Comparison of ENCODE assay signal across 22 mouse cellular contexts in the genomic region with DNA sequence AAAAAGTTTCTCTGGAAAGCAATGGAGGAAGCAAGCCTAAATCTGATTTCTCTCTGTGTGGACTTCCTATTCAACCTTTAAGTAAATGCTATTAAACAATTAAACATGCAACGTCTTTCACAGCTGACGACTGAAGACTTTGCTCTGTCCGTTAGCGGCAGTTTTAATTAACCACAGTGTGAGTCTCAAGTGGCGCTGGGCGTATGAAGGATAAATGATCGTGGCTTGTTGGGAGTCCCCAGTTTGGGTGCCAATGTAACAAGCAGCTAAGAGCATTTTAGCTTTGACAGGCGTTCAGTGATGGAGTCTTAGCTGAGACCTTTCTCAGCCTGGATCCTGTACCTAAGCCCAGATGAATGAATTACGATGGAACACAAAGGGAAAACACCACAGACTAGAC. TPM values are rescaled to one million over a fixed set of nuclear protein-coding genes. Genes with fewer than 3 reads are reported as not detected.
DNase-seq lines count a peak whose midpoint lies in the region; ATAC-seq lines count a peak whose summit lies in the region.
"Had no signal": no experiment of that assay in that cellular context is flagged by ENCODE, and none has a peak within 500 bp of the region (broad histone marks: within the 10 kb centered on the region; RNA-seq: fewer than 3 reads in every experiment).

No protein-coding gene starts in this region.

- no peaks in the 10 kb centered on the region for H3K36me3 ChIP-seq in midbrain, embryonic 10.5 days
- H3K36me3 ChIP-seq in midbrain, embryonic 13.5 days = no peaks in the 10 kb centered on the region
- H3K36me3 ChIP-seq in forebrain, embryonic 15.5 days = no peaks in the 10 kb centered on the region
- H3K36me3 ChIP-seq: embryonic facial prominence, embryonic 13.5 days; heart, embryonic 10.5 days had no signal

- 54% methylated on average over 9 of the region's 9 CpGs for WGBS in midbrain, embryonic 10.5 days
- 35% methylated on average over 9 of the region's 9 CpGs for WGBS in midbrain, embryonic 13.5 days
- WGBS in forebrain, embryonic 15.5 days = 6% methylated on average over 9 of the region's 9 CpGs

- intact Hi-C loops in heart, postnatal 25 days (cut with DNase I) = no loop called here

- no peaks in the 10 kb centered on the region for H3K9me3 ChIP-seq in midbrain, embryonic 10.5 days (replicated peaks)
- H3K9me3 ChIP-seq in midbrain, embryonic 13.5 days = no peaks in the 10 kb centered on the region
- no peaks in the 10 kb centered on the region for H3K9me3 ChIP-seq in forebrain, embryonic 15.5 days
- H3K9me3 ChIP-seq: embryonic facial prominence, embryonic 13.5 days; heart, embryonic 10.5 days had no signal

- 0 out of 2 replicates have a peak overlapping the region, but pooled peaks have one; percentile 18 for H3K27ac ChIP-seq in midbrain, embryonic 10.5 days (replicated peaks)
- H3K27ac ChIP-seq in midbrain, embryonic 13.5 days = no peak overlapping the region
- H3K27ac ChIP-seq in forebrain, embryonic 15.5 days (replicated peaks) = peak overlapping the region; percentile 58; the same call in 1 of the 2 replicates
- H3K27ac ChIP-seq: embryonic facial prominence, embryonic 13.5 days; heart, embryonic 10.5 days; hindbrain, embryonic 14.5 days had no signal

- no peak for DNase-seq in midbrain, embryonic 10.5 days (ENCODE audit: low spot score)
- peak; percentile 52 for DNase-seq in retina, postnatal 1 day
- no peak for DNase-seq in retina, embryonic 14.5 days (ENCODE audit: low spot score)
- no peak for DNase-seq in left cerebral cortex, adult 18-20 months (ENCODE audit: low spot score in 2 of 2)
- DNase-seq in heart, postnatal 25 days (ENCODE audit: low spot score) = no peak
- DNase-seq: adrenal gland, postnatal 10 days; cerebellum, adult 18-20 months; cerebellum, adult 9-11 months; cerebellum, postnatal 36 days; gastrocnemius, postnatal 10 days; heart, adult 18-20 months; heart, postnatal 10 days had no signal

- no peak overlapping the region for H3K9ac ChIP-seq in midbrain, embryonic 13.5 days (replicated peaks)
- no peak overlapping the region for H3K9ac ChIP-seq in forebrain, embryonic 15.5 days (replicated peaks)
- H3K9ac ChIP-seq: embryonic facial prominence, embryonic 13.5 days; hindbrain, embryonic 14.5 days had no signal

- peaks cover 99% of the 10 kb centered on the region for H3K27me3 ChIP-seq in midbrain, embryonic 10.5 days (ENCODE audit: low read depth, poor library complexity, severe bottlenecking)
- peaks cover 92% of the 10 kb centered on the region for H3K27me3 ChIP-seq in midbrain, embryonic 13.5 days
- peaks cover 67% of the 10 kb centered on the region for H3K27me3 ChIP-seq in forebrain, embryonic 15.5 days

- H3K4me2 ChIP-seq in midbrain, embryonic 13.5 days (replicated peaks) = no peak overlapping the region
- H3K4me2 ChIP-seq in forebrain, embryonic 15.5 days (replicated peaks) = peak overlapping the region; percentile 22; the same call in 1 of the 2 replicates
- H3K4me2 ChIP-seq: embryonic facial prominence, embryonic 13.5 days; hindbrain, embryonic 14.5 days had no signal

- no peak overlapping the region for H3K4me3 ChIP-seq in midbrain, embryonic 10.5 days
- H3K4me3 ChIP-seq in midbrain, embryonic 13.5 days (replicated peaks) = no peak overlapping the region
- H3K4me3 ChIP-seq in forebrain, embryonic 15.5 days = no peak overlapping the region
- H3K4me3 ChIP-seq: embryonic facial prominence, embryonic 13.5 days; heart, embryonic 10.5 days had no signal

- peaks cover 65% of the 10 kb centered on the region for H3K4me1 ChIP-seq in midbrain, embryonic 10.5 days
- H3K4me1 ChIP-seq in midbrain, embryonic 13.5 days (replicated peaks) = peaks cover 43% of the 10 kb centered on the region
- H3K4me1 ChIP-seq in forebrain, embryonic 15.5 days = peaks cover 55% of the 10 kb centered on the region

- ATAC-seq in midbrain, embryonic 13.5 days = no peak
- ATAC-seq in forebrain, embryonic 15.5 days (replicated peaks) = no peak

RNA-seq across cellular contexts. Expression of gene Olig2, which starts 52.7 kb away (rescaled TPM):
- polyA plus RNA-seq in midbrain, embryonic 10.5 days (2016; fragmentation: Nextera tagmentation; extraction: Ambion mirVana) = 7.4 and 7.6 TPM in 2 replicates
- 2.8 and 4.2 TPM in 2 replicates for polyA plus RNA-seq in midbrain, embryonic 13.5 days (2015; fragmentation: Nextera tagmentation; extraction: Ambion mirVana)
- 7.1 and 8.6 TPM in 2 replicates for polyA plus RNA-seq in forebrain, embryonic 15.5 days (2015; fragmentation: Nextera tagmentation; extraction: Ambion mirVana)
- total RNA-seq in left cerebral cortex, adult 18-20 months (2021) = 10 to 100 TPM; 19.5 to 22.6 TPM
- total RNA-seq in heart, postnatal 25 days (2021) = not detected
- total RNA-seq: adrenal gland, postnatal 10 days; gastrocnemius, postnatal 10 days; gastrocnemius, postnatal 4 days; heart, adult 18-20 months; heart, postnatal 10 days; hematopoietic stem cell, adult 5-6 weeks; MEL had no signal
- polyA plus RNA-seq: C2C12; heart, embryonic 10.5 days; heart, embryonic 14.5 days had no signal
